Mouse (Mus musculus): ENCODE data around the gene Ralb.
A peak's percentile ranks its signal among the peaks of the same experiment; 100 is the strongest.

Gene Ralb

DNA sequence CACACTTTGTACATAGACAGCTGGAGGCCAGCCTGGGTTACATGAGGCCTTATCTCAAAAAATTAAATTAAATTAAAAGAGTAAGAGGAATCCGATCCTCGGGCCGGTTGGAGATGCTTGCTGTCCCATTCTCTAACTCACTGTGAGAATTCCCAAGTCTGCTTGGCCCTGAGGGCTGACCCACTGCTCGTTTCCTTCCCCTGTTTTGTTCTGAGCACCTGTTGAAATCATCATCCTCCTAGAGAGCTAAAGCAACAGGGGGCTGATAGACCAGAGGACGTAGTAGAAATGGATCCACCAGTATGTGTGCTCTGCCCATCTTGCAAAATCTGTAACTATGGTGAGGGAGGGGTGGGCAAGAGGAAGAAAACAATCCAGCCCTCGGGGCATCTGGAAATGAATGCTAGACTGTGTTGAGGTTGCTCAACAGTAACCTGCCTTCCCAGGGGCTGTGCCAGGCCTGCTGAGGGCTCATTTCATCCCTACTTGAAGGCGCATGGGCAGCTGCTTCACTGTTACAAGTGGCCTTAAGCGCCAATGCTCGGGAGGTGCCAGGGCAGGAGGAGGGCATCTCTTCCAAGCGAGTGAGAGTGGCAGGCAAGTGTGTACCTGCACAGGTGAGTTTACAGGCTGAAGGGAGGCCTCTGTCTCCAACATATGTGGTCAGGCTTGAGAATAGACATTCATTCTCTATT, 53.8 kb downstream of the Ralb start:
- no peak for DNase-seq (ENCODE audit: low spot score)

- DNase-seq (ENCODE audit: low spot score): no peak
Observed at GRCm38 (mm10) chr1:119446753-119447283, 57.8 kb downstream of the Ralb start.

- no peak for DNase-seq (ENCODE audit: low spot score)
Observed at GRCm38 (mm10) chr1:119443591-119444350, 60.8 kb downstream of the Ralb start.

DNA sequence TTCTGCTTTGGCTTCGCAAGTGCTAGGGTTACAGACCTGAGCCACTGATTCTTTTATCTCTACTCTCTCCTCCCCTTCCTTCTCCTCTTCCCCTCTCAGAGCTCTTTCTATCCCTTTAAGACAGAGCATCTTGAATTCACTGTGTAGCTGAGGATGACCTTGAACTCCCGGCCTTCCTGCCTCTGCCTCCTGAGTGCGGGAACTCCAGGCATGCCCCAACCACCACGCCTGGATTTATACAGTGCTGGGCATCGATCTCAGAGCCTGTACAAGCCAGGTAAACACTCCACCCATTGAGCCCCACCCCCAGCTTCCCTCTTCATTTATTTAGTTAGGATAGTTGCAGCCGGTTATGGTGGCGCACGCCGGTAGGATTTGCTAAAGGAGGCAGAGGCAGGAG, 61.7 kb downstream of the Ralb start:
- no peak for DNase-seq (ENCODE audit: low spot score)

- no peak for DNase-seq (ENCODE audit: low spot score)
Observed at GRCm38 (mm10) chr1:119438105-119438637, 66.4 kb downstream of the Ralb start.

GRCm38 (mm10) chr1:119437401-119437800, 67.2 kb downstream of the Ralb start:
- no peak for DNase-seq (ENCODE audit: low spot score)

GRCm38 (mm10) chr1:119424141-119424860, 80.3 kb downstream of the Ralb start:
- no peak for DNase-seq (ENCODE audit: low spot score)

DNA sequence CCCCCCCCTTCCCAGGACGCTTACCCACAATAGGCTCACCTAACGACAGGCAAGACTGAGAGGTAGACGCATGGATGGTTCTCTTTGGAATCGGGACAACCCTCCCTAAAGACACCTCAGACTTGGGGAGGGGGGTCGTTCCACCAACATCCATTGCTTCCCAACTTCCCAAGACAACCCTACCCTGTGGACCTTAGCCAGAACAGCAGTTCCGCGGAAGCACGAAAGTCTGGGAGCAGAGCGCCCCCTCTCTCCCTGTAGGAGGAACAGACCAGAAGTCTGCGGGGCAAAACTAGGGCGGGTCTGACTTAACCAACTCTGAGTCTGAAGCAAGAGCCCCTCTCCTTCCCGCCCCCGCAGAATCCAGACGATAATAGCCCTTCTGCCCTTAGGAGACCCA, 81.1 kb downstream of the Ralb start:
- no peak for DNase-seq (ENCODE audit: low spot score)

DNA sequence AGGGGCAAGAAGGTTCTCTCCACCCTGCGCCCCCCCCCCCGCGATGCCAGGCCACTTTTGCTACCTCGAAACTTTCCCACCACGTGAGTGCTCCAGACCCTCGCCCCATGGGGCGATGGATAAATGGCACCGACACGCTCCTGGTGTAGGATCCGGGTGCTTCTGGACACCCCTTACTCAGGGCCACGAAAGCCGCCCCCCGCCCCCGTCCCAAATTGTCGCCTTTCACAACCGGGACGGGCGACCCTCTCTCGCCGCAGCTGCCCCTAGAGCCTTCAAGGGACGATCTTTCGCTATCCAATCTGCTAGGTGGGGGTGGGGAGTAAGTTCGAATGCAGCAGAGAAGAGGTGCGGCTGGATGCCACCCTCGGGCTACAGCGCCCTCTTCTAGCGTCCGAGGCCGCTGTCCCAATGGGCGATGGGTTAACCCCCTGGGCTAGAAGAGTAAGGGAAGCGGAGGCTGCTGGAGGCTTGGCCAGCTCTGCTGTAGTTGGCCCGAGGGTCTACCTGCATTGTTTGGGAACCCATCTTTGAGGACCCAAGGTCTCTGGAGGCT, 82.1 kb downstream of the Ralb start:
- no peak for DNase-seq (ENCODE audit: low spot score)

DNA sequence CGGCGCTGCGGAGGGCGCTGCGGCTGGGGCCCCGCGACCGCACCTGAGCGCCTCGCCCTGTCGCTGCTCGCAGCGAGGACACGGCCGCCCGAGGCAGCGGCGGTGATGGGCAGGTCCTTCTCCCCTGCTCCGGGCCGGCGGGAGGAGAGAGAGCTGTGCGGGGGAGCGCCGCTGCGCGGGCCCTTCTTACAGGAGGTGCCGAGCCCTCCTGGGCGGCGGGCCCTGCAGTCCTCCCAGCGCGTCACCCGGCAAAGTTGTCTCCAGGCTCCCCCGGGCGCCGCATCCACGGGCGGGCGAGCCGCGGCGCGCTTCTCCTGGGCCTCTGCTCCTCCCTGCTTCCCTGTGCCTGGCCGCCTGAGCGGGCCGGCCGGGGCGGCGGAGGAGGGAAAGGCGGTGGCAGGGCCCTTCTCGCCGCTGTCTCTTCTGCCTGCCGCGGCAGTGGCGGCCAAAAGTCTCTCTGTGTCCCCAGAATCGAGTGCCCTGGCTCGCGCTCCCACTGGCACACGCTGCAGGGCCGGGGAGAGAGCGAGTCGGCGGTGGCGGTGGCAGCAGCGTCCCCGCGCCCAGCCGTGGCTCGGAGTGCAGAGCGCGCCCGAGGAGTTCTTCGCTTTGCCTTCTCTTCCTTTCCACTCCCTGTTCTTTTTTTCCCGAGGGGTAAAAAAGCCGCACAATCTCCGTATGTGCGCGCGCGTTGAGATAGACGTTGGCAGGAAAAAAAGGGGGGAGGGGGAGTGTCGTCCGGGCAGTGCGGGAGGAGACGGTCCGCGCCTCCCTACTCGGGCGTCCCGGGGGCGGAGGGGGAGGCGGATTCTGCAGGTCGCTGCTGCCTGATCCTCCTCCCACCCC, 82.8 kb downstream of the Ralb start, which contains the start of gene Inhbb:
TSS of gene Inhbb (minus strand) at position 673 of the 846 bp plus-strand sequence.
- DNase-seq (ENCODE audit: low spot score): peak; percentile 64

GRCm38 (mm10) chr1:119420984-119421575, 83.5 kb downstream of the Ralb start:
- no peak for DNase-seq (ENCODE audit: low spot score)

All from testis, postnatal 14 days (tissue).